Mouse (Mus musculus) heart, adult 9 months (tissue): ENCODE measurements around the gene Arhgap42.
A peak's percentile ranks its signal among the peaks of the same experiment; 100 is the strongest.

ENCODE experiments used
- DNase-seq, 2 experiments: peaks; one replicate each; pipeline ENCODE4 v3.0.0; 2022; ENCODE audit warnings: low spot score in 2 of 2

Arhgap42 gene

GRCm38 (mm10) chr9:9210464-9210863 is 28.4 kb downstream of the Arhgap42 start:
- no peak for DNase-seq

- DNase-seq, result no peak
Observed at GRCm38 (mm10) chr9:9208205-9208604, 30.7 kb downstream of the Arhgap42 start.

GRCm38 (mm10) chr9:9207251-9207650 is 31.6 kb downstream of the Arhgap42 start:
- DNase-seq, result no peak

GRCm38 (mm10) chr9:9200827-9201388 is 38.0 kb downstream of the Arhgap42 start:
- peak in 1 of 2 experiments; percentile 29 for DNase-seq

- no peak for DNase-seq
Observed at GRCm38 (mm10) chr9:9199170-9199841, 39.6 kb downstream of the Arhgap42 start.

- no peak for DNase-seq
Observed at GRCm38 (mm10) chr9:9198645-9199044, 40.3 kb downstream of the Arhgap42 start.

- DNase-seq, result no peak
Observed at GRCm38 (mm10) chr9:9196046-9196445, 42.9 kb downstream of the Arhgap42 start.

GRCm38 (mm10) chr9:9194496-9194895 is 44.4 kb downstream of the Arhgap42 start:
- DNase-seq, result no peak

GRCm38 (mm10) chr9:9192716-9193115 is 46.2 kb downstream of the Arhgap42 start:
- DNase-seq, result peak; percentile 46 to 65

GRCm38 (mm10) chr9:9190835-9191234 is 48.1 kb downstream of the Arhgap42 start:
- no peak for DNase-seq

- no peak for DNase-seq
Observed at GRCm38 (mm10) chr9:9188167-9188566, 50.7 kb downstream of the Arhgap42 start.

GRCm38 (mm10) chr9:9177745-9178144 is 61.2 kb downstream of the Arhgap42 start:
- no peak for DNase-seq

- DNase-seq, result no peak
Observed at GRCm38 (mm10) chr9:9174924-9175323, 64.0 kb downstream of the Arhgap42 start.

GRCm38 (mm10) chr9:9174206-9174605 is 64.7 kb downstream of the Arhgap42 start:
- no peak for DNase-seq

- DNase-seq, result no peak
Observed at GRCm38 (mm10) chr9:9173091-9173490, 65.8 kb downstream of the Arhgap42 start.

GRCm38 (mm10) chr9:9171146-9171816 is 67.6 kb downstream of the Arhgap42 start:
- no peak for DNase-seq

GRCm38 (mm10) chr9:9165641-9166063 is 73.2 kb downstream of the Arhgap42 start:
- peak; percentile 66 to 67 for DNase-seq

GRCm38 (mm10) chr9:9160736-9161135 is 78.2 kb downstream of the Arhgap42 start:
- DNase-seq, result no peak

- DNase-seq, result no peak
Observed at GRCm38 (mm10) chr9:9158241-9158640, 80.7 kb downstream of the Arhgap42 start.

GRCm38 (mm10) chr9:9157425-9157824 is 81.5 kb downstream of the Arhgap42 start:
- no peak for DNase-seq

- DNase-seq, result no peak
Observed at GRCm38 (mm10) chr9:9154636-9155035, 84.3 kb downstream of the Arhgap42 start.

GRCm38 (mm10) chr9:9144301-9145121 is 94.4 kb downstream of the Arhgap42 start:
- DNase-seq, result no peak
